Mouse (Mus musculus) hindbrain, embryonic 11.5 days (tissue): ENCODE measurements at regions not wholly inside any gene's neighbourhood (a gene's known extent, or its start where the extent isn't known, plus 50 kb on each side); places are given as distances from the start of the nearest gene placed in this dataset.

ENCODE experiments used
- ATAC-seq: fragments of 200-750 bp; cut with Nextera tagmentation; 2 replicates; pipeline ENCODE4 v1.8.0; 2017; ENCODE audit warnings: mild to moderate bottlenecking, moderate TSS enrichment, moderate library complexity; ENCODE audit not compliant: low FRiP score
- DNase-seq: peaks from one replicate; pipeline ENCODE4 v3.0.0-alpha.2; 2015; ENCODE audit warnings: low spot score
- H3K27ac ChIP-seq: fragments of 300-500 bp; sonication (generic); 2 replicates; pipeline ENCODE4 v1.5.1; 2014; ENCODE audit warnings: mild to moderate bottlenecking, low read depth, low read length
- H3K27me3 ChIP-seq: fragments of 300-500 bp; sonication (generic); 2 replicates; pipeline ENCODE4 v1.6.1; 2014; ENCODE audit warnings: mild to moderate bottlenecking, low read length, moderate library complexity, mixed read lengths; ENCODE audit not compliant: control insufficient read depth, insufficient read depth
- H3K36me3 ChIP-seq: fragments of 300-500 bp; sonication (generic); 2 replicates; pipeline ENCODE4 v1.6.1; 2014; ENCODE audit warnings: mild to moderate bottlenecking, low read length, moderate library complexity, mixed read lengths; ENCODE audit not compliant: control insufficient read depth, insufficient read depth
- H3K4me1 ChIP-seq: fragments of 300-500 bp; sonication (generic); replicated peaks from 2 replicates; pipeline ENCODE4 v1.6.1; 2014; ENCODE audit warnings: low read length, mixed read lengths; ENCODE audit not compliant: control insufficient read depth, insufficient read depth
- H3K4me2 ChIP-seq: fragments of 300-500 bp; sonication (generic); replicated peaks from 2 replicates; pipeline ENCODE4 v1.6.1; 2014; ENCODE audit warnings: mild to moderate bottlenecking, low read depth, low read length
- H3K4me3 ChIP-seq: fragments of 300-500 bp; sonication (generic); 2 replicates; pipeline ENCODE4 v1.5.1; 2014; ENCODE audit warnings: low read depth, low read length
- H3K9ac ChIP-seq: fragments of 300-500 bp; sonication (generic); 2 replicates; pipeline ENCODE4 v1.6.1; 2014; ENCODE audit warnings: low read depth, low read length
- H3K9me3 ChIP-seq: fragments of 300-500 bp; sonication (generic); 2 replicates; pipeline ENCODE4 v1.6.1; 2016; ENCODE audit warnings: low read length; ENCODE audit not compliant: control insufficient read depth
- WGBS: fragments of 180-500 bp; shearing (Covaris S2); extraction: QIAGEN DNeasy Blood & Tissue Kit; methylation state at CpG from one replicate; pipeline ENCODE4 v1.1.7; 2014; 5-methylcytosine and 5-hydroxymethylcytosine counted together

DNA sequence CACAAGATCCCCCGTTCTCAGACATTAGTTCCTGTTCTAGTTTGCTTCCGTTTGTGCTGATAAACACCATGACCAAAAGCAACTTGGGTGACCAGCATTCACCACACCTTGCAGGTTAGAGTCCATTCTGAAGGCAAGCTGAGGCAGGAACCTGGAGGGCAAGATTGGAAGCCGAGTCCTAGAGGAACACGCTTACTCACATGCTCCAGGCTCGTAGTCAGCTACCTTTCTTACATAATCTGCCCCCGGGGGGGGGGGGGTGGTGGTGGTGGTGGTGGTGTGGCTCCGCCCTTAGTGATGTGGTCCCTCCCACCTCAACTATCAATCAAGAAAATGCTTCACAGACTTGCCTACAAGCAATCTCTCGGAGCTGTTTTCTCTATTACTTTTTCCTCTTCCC is 142.1 kb upstream of the Elac2 start:
- Histone ChIP-seq H3K27ac (no peak overlapping the region), H3K4me2 (no peak overlapping the region), H3K4me1 (no peaks in the 10 kb centered on the region), H3K27me3 (no peaks in the 10 kb centered on the region), H3K36me3 (no peaks in the 10 kb centered on the region), H3K9ac (no peak overlapping the region), H3K9me3 (no peaks in the 10 kb centered on the region), H3K4me3 (no peak overlapping the region)
- no peak for DNase-seq
- no peak for ATAC-seq
- WGBS: 87% methylated on average over 7 of the region's 8 CpGs

DNA sequence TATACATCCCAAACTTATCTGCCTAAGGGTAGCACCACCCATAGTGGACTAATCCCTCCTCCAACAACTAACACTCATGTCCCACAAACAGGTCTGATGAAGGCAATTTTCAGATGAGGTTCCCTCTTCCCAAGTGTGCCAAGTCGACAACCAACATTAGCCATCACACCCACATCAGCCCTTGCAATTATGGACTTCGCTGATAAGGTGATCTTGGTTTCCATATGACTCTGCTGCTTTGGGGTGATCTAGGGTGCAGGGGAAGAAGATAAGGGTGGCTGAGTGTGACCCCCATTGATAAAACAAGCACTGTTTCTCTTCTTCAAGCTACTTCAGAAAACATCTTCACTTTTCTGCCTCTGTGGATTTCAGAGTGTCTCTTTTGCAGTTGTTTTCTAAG is 137.7 kb upstream of the Elac2 start:
- WGBS: 88% methylated on average over 2 of the region's 2 CpGs
- ATAC-seq: no peak
- H3K4me2 ChIP-seq: no peak overlapping the region
- no peak for DNase-seq
- no peak overlapping the region for H3K9ac ChIP-seq
- no peak overlapping the region for H3K4me3 ChIP-seq
- no peaks in the 10 kb centered on the region for H3K9me3 ChIP-seq
- H3K27ac ChIP-seq: no peak overlapping the region
- H3K27me3 ChIP-seq: no peaks in the 10 kb centered on the region
- H3K36me3 ChIP-seq: no peaks in the 10 kb centered on the region
- no peaks in the 10 kb centered on the region for H3K4me1 ChIP-seq

DNA sequence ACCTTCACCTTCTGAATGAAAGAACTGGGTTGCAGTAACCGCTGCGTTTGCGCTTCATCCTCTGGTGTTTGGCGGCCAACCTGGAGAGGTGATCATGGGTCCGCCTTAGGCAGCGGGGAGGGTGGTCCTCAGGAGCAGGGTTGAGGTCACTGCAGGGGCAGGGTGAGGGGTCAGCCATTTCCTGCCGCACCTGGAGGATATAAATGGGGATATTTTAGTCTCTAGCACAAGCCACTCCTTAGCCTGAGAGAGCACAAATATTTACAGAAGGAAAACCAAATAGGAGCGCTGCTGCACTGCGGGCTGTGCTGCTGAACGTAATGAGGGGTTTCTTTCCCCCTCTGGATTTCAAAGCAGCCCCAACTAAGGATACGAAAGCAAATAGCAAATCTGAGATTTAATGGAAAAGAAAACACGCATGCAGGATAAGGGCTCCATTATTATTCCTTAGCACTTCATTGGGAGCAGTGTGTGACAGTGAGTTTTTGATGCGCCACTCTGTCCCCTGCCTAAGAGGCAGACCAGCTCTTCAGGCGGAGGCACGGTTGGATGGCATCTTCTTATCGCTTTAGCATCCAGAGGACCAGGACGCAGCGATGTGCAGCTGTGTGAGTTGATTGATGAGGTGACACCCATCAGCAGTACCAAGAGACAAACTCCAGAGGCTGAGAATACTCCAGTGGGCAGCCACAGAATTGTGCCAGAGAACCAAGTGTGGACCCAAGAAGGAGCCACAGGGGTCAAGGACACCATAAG is 135.9 kb upstream of the Elac2 start:
- Histone ChIP-seq H3K4me2 (no peak overlapping the region), H3K4me3 (no peak overlapping the region), H3K4me1 (no peaks in the 10 kb centered on the region), H3K36me3 (no peaks in the 10 kb centered on the region), H3K9me3 (no peaks in the 10 kb centered on the region), H3K27ac (no peak overlapping the region), H3K9ac (no peak overlapping the region), H3K27me3 (no peaks in the 10 kb centered on the region)
- no peak for ATAC-seq
- DNase-seq: no peak
- 60% methylated on average over 18 of the region's 18 CpGs for WGBS

DNA sequence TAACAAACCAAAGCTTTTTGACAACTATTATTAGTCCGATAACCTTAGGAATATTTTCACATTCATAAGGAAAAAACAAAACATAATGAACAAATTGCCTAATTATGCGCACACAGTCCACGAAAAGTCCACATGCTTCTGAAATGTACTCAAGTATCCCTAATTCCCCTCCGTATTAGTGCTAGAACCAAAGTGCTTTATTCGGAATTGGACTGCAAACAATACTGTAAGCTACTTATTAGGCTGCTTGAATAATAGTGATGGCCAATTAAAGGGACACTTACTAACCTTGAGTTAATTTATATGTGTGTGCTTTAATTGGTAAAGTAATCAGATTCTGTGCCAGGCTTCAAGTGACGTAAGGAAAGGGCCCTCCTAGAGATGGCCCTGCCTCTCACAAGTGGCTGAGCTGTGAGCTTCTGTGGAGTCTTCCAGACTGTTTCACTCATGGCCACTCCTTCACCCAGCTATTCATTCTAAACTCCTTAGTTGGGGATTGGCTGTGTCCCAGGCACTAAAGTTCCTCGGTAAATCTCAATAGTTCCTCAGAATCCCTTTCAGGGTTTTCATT is 132.2 kb upstream of the Elac2 start:
- H3K9ac ChIP-seq: no peak overlapping the region
- H3K9me3 ChIP-seq: no peaks in the 10 kb centered on the region
- no peak overlapping the region for H3K4me2 ChIP-seq
- no peak for ATAC-seq
- no peaks in the 10 kb centered on the region for H3K27me3 ChIP-seq
- H3K27ac ChIP-seq: no peak overlapping the region
- DNase-seq: no peak
- WGBS: 92% methylated on average over 7 of the region's 7 CpGs
- H3K36me3 ChIP-seq: no peaks in the 10 kb centered on the region
- H3K4me3 ChIP-seq: no peak overlapping the region
- no peaks in the 10 kb centered on the region for H3K4me1 ChIP-seq

DNA sequence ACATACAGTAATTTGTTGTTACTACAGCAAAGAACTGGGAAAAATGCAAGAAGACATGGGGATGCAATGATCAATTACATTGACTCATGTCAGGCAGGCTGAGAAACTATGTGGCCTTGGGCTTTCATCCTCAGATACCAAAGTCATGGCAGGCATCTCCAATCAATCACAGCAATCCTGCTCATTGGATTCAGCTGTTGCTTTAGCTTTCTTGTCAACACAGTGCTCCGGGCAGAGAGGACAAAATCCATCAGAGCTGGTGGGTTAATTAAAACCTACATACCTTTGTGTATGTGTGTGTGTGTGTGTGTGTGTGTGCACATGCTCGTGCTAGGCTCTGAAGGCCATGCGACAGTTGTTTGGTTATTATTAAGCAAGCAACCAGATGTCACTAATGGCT is 119.2 kb upstream of the Elac2 start:
- H3K4me3 ChIP-seq: no peak overlapping the region
- H3K4me2 ChIP-seq: no peak overlapping the region
- H3K27ac ChIP-seq: no peak overlapping the region
- no peak overlapping the region for H3K9ac ChIP-seq
- WGBS: 62% methylated on average over 3 of the region's 3 CpGs
- no peaks in the 10 kb centered on the region for H3K4me1 ChIP-seq
- no peaks in the 10 kb centered on the region for H3K27me3 ChIP-seq
- DNase-seq (no peak), ATAC-seq (no peak)
- H3K36me3 ChIP-seq: no peaks in the 10 kb centered on the region
- H3K9me3 ChIP-seq: no peaks in the 10 kb centered on the region

DNA sequence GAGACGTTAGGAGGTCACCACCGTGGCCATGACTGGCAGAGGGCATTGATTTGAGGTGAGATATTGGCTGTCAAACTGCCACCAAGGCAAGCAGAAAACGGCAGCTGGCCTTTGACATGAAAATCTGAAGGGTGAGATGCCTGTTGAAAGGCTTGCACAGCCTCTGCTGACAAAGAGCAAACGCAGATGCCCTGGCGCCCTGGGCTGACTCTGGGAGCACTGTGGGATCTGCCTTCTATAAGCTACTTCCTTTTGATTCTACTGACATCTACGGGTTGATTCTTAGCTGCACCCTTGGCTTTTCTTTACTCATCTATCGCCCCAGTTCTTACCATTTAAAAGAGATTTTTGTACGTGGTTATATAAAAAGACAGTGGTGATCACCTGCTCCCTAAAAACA is 98.2 kb upstream of the Elac2 start:
- Histone ChIP-seq H3K4me3 (no peak overlapping the region), H3K9me3 (no peaks in the 10 kb centered on the region), H3K9ac (no peak overlapping the region), H3K27ac (no peak overlapping the region), H3K36me3 (no peaks in the 10 kb centered on the region), H3K27me3 (no peaks in the 10 kb centered on the region), H3K4me1 (no peaks in the 10 kb centered on the region), H3K4me2 (no peak overlapping the region)
- 45% methylated on average over 8 of the region's 8 CpGs for WGBS
- ATAC-seq (no peak), DNase-seq (no peak)

DNA sequence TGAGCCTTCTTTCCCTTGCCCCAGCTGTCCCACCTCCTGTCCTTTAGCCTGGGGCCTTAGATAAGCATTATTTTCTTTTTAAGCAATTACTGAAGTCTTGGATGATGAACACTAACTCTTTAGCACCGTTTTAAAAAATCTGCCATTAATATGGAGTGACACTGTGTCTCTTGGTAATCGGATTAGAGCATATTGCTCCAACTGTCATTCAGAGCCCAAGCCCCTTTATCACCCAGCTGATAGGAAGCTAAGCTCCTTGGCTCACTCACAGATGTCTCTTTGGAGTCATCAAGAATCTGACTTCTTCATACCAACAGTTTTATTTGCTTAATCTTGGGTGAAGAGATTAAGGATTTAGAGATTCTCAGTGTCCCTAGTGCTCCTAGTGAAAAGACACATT is 94.3 kb upstream of the Elac2 start:
- no peak overlapping the region for H3K4me3 ChIP-seq
- H3K27ac ChIP-seq: no peak overlapping the region
- no peak overlapping the region for H3K9ac ChIP-seq
- H3K4me2 ChIP-seq: no peak overlapping the region
- no peak for DNase-seq
- H3K36me3 ChIP-seq: no peaks in the 10 kb centered on the region
- ATAC-seq: no peak
- H3K27me3 ChIP-seq: no peaks in the 10 kb centered on the region
- H3K4me1 ChIP-seq: no peaks in the 10 kb centered on the region
- WGBS: 68% methylated on average over 2 of the region's 2 CpGs
- H3K9me3 ChIP-seq: no peaks in the 10 kb centered on the region

DNA sequence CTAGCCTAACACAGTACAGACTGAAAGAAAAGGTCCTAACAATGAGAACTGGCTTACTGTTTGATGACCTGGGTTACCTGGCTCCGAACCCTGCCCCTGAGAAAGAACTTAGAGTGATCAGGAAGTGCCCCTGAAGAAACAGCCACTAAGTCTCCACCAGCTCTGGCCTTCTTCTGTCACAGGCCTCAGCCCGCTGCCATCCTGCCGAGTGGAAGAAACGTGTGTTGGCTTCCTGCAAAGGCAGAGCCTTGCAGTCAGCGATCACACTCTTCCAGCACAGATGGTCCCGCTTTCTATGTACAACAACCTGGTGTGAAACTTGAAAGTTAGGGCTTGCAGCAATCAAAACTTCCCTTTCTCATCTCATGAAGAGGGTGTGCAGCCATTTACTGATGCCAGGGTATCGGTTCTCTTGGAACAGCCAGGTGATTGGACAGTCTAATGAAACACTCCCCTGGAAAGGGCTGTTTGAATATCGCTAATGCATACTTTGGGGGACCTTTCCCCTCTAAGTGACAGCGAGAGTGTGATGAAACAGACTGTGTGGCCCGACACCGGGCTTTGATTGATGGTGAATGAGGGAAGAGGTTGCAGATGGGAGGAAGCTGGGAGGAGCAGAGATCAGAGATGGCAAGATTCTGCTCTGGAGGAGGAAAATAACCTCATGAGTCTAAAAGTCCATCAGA is 89.4 kb upstream of the Elac2 start:
- no peaks in the 10 kb centered on the region for H3K4me1 ChIP-seq
- no peak overlapping the region for H3K9ac ChIP-seq
- H3K27me3 ChIP-seq: no peaks in the 10 kb centered on the region
- H3K9me3 ChIP-seq: no peaks in the 10 kb centered on the region
- H3K4me2 ChIP-seq: no peak overlapping the region
- DNase-seq (no peak), ATAC-seq (no peak)
- no peak overlapping the region for H3K4me3 ChIP-seq
- 71% methylated on average over 11 of the region's 11 CpGs for WGBS
- H3K27ac ChIP-seq: no peak overlapping the region
- no peaks in the 10 kb centered on the region for H3K36me3 ChIP-seq

DNA sequence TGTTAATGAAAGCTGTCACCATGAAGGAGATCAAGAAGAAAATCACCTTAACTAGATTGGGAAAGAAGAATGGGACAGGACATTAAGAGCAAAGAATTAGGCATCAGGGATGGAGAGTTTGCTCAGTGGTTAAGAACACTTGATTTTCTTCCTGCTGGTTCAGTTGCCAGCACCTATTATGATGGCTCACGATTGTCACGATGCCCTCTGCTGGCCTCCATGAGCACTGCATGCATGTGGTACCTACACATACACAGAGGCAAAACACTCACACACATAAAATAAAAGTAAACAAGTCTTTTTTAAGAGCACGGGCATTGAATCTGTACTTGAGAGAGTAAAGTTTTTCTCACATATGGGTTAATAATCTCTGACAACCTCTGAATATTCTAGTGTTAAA is 88.1 kb upstream of the Elac2 start:
- Histone ChIP-seq H3K4me2 (no peak overlapping the region), H3K27ac (no peak overlapping the region), H3K9me3 (no peaks in the 10 kb centered on the region), H3K9ac (no peak overlapping the region), H3K27me3 (no peaks in the 10 kb centered on the region), H3K4me3 (no peak overlapping the region), H3K36me3 (no peaks in the 10 kb centered on the region), H3K4me1 (no peaks in the 10 kb centered on the region)
- ATAC-seq (no peak), DNase-seq (peak; percentile 68)
- 40% methylated on average over 3 of the region's 3 CpGs for WGBS
